Mouse (Mus musculus) cerebellum, postnatal 4 days (tissue): ENCODE measurements around the gene Mtx2.

Experiments
- DNase-seq, 2 experiments: peaks; one replicate each; pipeline ENCODE4 v3.0.0; 2022; ENCODE audit warnings: low spot score in 2 of 2, mixed read lengths in 1 of 2

The Mtx2 gene

GRCm38 (mm10) chr2:74825730-74826430 lies at the start of gene Mtx2:
TSS of gene Mtx2 (plus strand) at chr2:74825803.
- DNase-seq: peak; percentile 46 to 72

- DNase-seq: no peak
Measured at GRCm38 (mm10) chr2:74777536-74778275, 47.9 kb upstream of the Mtx2 start.

GRCm38 (mm10) chr2:74781386-74781785 lies 44.2 kb upstream of the Mtx2 start:
- DNase-seq: no peak

GRCm38 (mm10) chr2:74795531-74795930 lies 30.1 kb upstream of the Mtx2 start:
- DNase-seq: no peak

GRCm38 (mm10) chr2:74808431-74808830 lies 17.2 kb upstream of the Mtx2 start:
- DNase-seq: no peak

GRCm38 (mm10) chr2:74822654-74823053 lies 2.9 kb upstream of the Mtx2 start:
- no peak for DNase-seq

- no peak for DNase-seq
Measured at GRCm38 (mm10) chr2:74825371-74825729, 253 bp upstream of the Mtx2 start.

GRCm38 (mm10) chr2:74846992-74847391 lies 21.4 kb downstream of the Mtx2 start:
- DNase-seq: no peak

GRCm38 (mm10) chr2:74847516-74847915 lies 21.9 kb downstream of the Mtx2 start:
- no peak for DNase-seq

- no peak for DNase-seq
Measured at GRCm38 (mm10) chr2:74850036-74850435, 24.4 kb downstream of the Mtx2 start.

GRCm38 (mm10) chr2:74862070-74862476 lies 36.5 kb downstream of the Mtx2 start:
- no peak for DNase-seq

- no peak for DNase-seq
Measured at GRCm38 (mm10) chr2:74865414-74865813, 39.8 kb downstream of the Mtx2 start.

GRCm38 (mm10) chr2:74874043-74874442 lies 48.4 kb downstream of the Mtx2 start:
- no peak for DNase-seq

GRCm38 (mm10) chr2:74884357-74884756 lies 58.8 kb downstream of the Mtx2 start:
- no peak for DNase-seq

- DNase-seq: no peak
Measured at GRCm38 (mm10) chr2:74891868-74892267, 66.3 kb downstream of the Mtx2 start.

- no peak for DNase-seq
Measured at GRCm38 (mm10) chr2:74892881-74893615, 67.4 kb downstream of the Mtx2 start.

- no peak for DNase-seq
Measured at GRCm38 (mm10) chr2:74894061-74894460, 68.5 kb downstream of the Mtx2 start.

- no peak for DNase-seq
Measured at GRCm38 (mm10) chr2:74899973-74900372, 74.4 kb downstream of the Mtx2 start.

GRCm38 (mm10) chr2:74901764-74902295 lies 76.2 kb downstream of the Mtx2 start:
- DNase-seq: no peak

- no peak for DNase-seq
Measured at GRCm38 (mm10) chr2:74907368-74908291, 82.0 kb downstream of the Mtx2 start.

GRCm38 (mm10) chr2:74912031-74912430 lies 86.4 kb downstream of the Mtx2 start:
- no peak for DNase-seq
